Mouse (Mus musculus) midbrain, postnatal 0 days (tissue): Measurements from ENCODE around the gene Robo1. TPM values are rescaled to one million over a fixed set of nuclear protein-coding genes. Genes with fewer than 3 reads are reported as not detected.

Experiments used
- ATAC-seq: fragments of 200-750 bp; cut with Nextera tagmentation; 2 replicates; pipeline ENCODE4 v1.8.0; 2017; ENCODE audit warnings: moderate number of reproducible peaks, mild to moderate bottlenecking, moderate TSS enrichment, moderate library complexity; ENCODE audit not compliant: low FRiP score
- DNase-seq: peaks from one replicate; pipeline ENCODE4 v3.0.0-alpha.2; 2015; ENCODE audit warnings: low spot score
- H3K27ac ChIP-seq: fragments of 300-500 bp; sonication (generic); 2 replicates; pipeline ENCODE4 v1.5.1; 2014; ENCODE audit warnings: low read depth, mild to moderate bottlenecking, low read length, mixed read lengths
- H3K27me3 ChIP-seq: fragments of 300-500 bp; sonication (generic); 2 replicates; pipeline ENCODE4 v1.6.1; 2014; ENCODE audit warnings: low read length, control low read depth, mixed read lengths; ENCODE audit not compliant: insufficient read depth
- H3K36me3 ChIP-seq: fragments of 300-500 bp; sonication (generic); 2 replicates; pipeline ENCODE4 v1.6.1; 2014; ENCODE audit warnings: low read length, control low read depth, mixed read lengths; ENCODE audit not compliant: insufficient read depth
- H3K4me1 ChIP-seq: fragments of 300-500 bp; sonication (generic); 2 replicates; pipeline ENCODE4 v1.6.1; 2014; ENCODE audit warnings: mild to moderate bottlenecking, control low read depth, antibody characterized with exemption, low read length, mixed read lengths; ENCODE audit not compliant: insufficient read depth
- H3K4me2 ChIP-seq: fragments of 300-500 bp; sonication (generic); 2 replicates; pipeline ENCODE4 v1.6.1; 2014; ENCODE audit warnings: low read depth, mild to moderate bottlenecking, low read length, mixed read lengths; ENCODE audit not compliant: poor library complexity, severe bottlenecking
- H3K4me3 ChIP-seq: fragments of 300-500 bp; sonication (generic); 2 replicates; pipeline ENCODE4 v1.5.1; 2014; ENCODE audit warnings: low read depth, mild to moderate bottlenecking, low read length, moderate library complexity
- H3K9ac ChIP-seq: fragments of 300-500 bp; sonication (generic); replicated peaks from 2 replicates; pipeline ENCODE4 v1.6.1; 2014; ENCODE audit warnings: mild to moderate bottlenecking, low read length, moderate library complexity, mixed read lengths; ENCODE audit not compliant: poor library complexity, severe bottlenecking
- H3K9me3 ChIP-seq: fragments of 300-500 bp; sonication (generic); 2 replicates; pipeline ENCODE4 v1.6.1; 2016; ENCODE audit warnings: low read length, control low read depth
- CTCF ChIP-seq: IDR thresholded peaks from 2 replicates; pipeline ENCODE4 v1.5.1; 2016; ENCODE audit warnings: antibody characterized with exemption, mild to moderate bottlenecking
- whole genome bisulfite sequencing: fragments of 180-500 bp; shearing (Covaris S2); extraction: QIAGEN DNeasy Blood & Tissue Kit; methylation state at CpG from one replicate; pipeline ENCODE4 v1.1.7; 2014; 5-methylcytosine and 5-hydroxymethylcytosine counted together
- polyA plus RNA-seq: library from polyadenylated mRNA; unstranded; fragments of >200 nt; fragmentation: Nextera tagmentation; extraction: Ambion mirVana; gene quantifications from 2 replicates; pipeline ENCODE4 v1.2.1, GENCODE M21; 2015
- total RNA-seq: library from RNA; depleted of rRNA; stranded (reverse); fragments of >200 nt; gene quantifications from 2 replicates; pipeline ENCODE4 v1.2.3, GENCODE M21; 2014

Robo1 gene
- total and polyA plus RNA-seq, 2 experiments from 2014 or later = 31.4 to 96.1 TPM

- Histone ChIP-seq H3K27me3 (no peaks in the 10 kb centered on the region), H3K9me3 (no peaks in the 10 kb centered on the region), H3K4me1 (no peaks in the 10 kb centered on the region), H3K36me3 (no peaks in the 10 kb centered on the region; the same call in 1 of the 2 replicates), H3K4me3 (no peak overlapping the region), H3K4me2 (no peak overlapping the region), H3K9ac (no peak overlapping the region), H3K27ac (no peak overlapping the region)
- ATAC-seq = no peak
- TF ChIP-seq CTCF = no peak
- DNase-seq = no peak
- 84% methylated on average over 4 of the region's 4 CpGs for WGBS
Observed at GRCm38 (mm10) chr16:73015976-73016375, 707.9 kb downstream of the Robo1 start.

GRCm38 (mm10) chr16:73016801-73017200, 708.7 kb downstream of the Robo1 start:
- no peaks in the 10 kb centered on the region for H3K4me1 ChIP-seq
- no peak overlapping the region for H3K4me2 ChIP-seq
- ATAC-seq (no peak), DNase-seq (no peak)
- H3K9ac ChIP-seq = no peak overlapping the region
- no peak overlapping the region for H3K27ac ChIP-seq
- no peak overlapping the region for H3K4me3 ChIP-seq
- H3K9me3 ChIP-seq = no peaks in the 10 kb centered on the region
- TF ChIP-seq CTCF = no peak
- 73% methylated on average over 7 of the region's 7 CpGs for WGBS
- H3K27me3 ChIP-seq = no peaks in the 10 kb centered on the region
- H3K36me3 ChIP-seq = no peaks in the 10 kb centered on the region; the same call in 1 of the 2 replicates

GRCm38 (mm10) chr16:73024326-73024725, 716.2 kb downstream of the Robo1 start:
- Histone ChIP-seq H3K4me3 (no peak overlapping the region), H3K36me3 (0 out of 2 replicates have a peak, but pooled peaks cover 2% of the 10 kb centered on the region), H3K27ac (no peak overlapping the region), H3K4me1 (no peaks in the 10 kb centered on the region), H3K9ac (no peak overlapping the region), H3K4me2 (no peak overlapping the region), H3K27me3 (no peaks in the 10 kb centered on the region), H3K9me3 (no peaks in the 10 kb centered on the region)
- WGBS = 91% methylated on average over 13 of the region's 13 CpGs
- no peak for TF ChIP-seq CTCF
- DNase-seq (no peak), ATAC-seq (no peak)

- H3K36me3 ChIP-seq = 0 out of 2 replicates have a peak, but pooled peaks cover 2% of the 10 kb centered on the region
- H3K4me2 ChIP-seq = no peak overlapping the region
- H3K27me3 ChIP-seq = no peaks in the 10 kb centered on the region
- no peak for ATAC-seq
- H3K27ac ChIP-seq = no peak overlapping the region
- no peak for TF ChIP-seq CTCF
- WGBS = 75% methylated on average over 14 of the region's 14 CpGs
- no peaks in the 10 kb centered on the region for H3K9me3 ChIP-seq
- H3K9ac ChIP-seq = no peak overlapping the region
- no peaks in the 10 kb centered on the region for H3K4me1 ChIP-seq
- no peak overlapping the region for H3K4me3 ChIP-seq
- DNase-seq = no peak
Observed at GRCm38 (mm10) chr16:73027692-73028091, 719.6 kb downstream of the Robo1 start.

- Histone ChIP-seq H3K4me2 (no peak overlapping the region), H3K9me3 (no peaks in the 10 kb centered on the region), H3K4me3 (no peak overlapping the region), H3K27me3 (no peaks in the 10 kb centered on the region), H3K27ac (no peak overlapping the region), H3K4me1 (no peaks in the 10 kb centered on the region), H3K36me3 (no peaks in the 10 kb centered on the region), H3K9ac (no peak overlapping the region)
- 64% methylated on average over 4 of the region's 4 CpGs for WGBS
- no peak for TF ChIP-seq CTCF
- DNase-seq = no peak
- no peak for ATAC-seq
Observed at GRCm38 (mm10) chr16:73030999-73031398, 722.9 kb downstream of the Robo1 start.

- Histone ChIP-seq H3K27ac (no peak overlapping the region), H3K27me3 (no peaks in the 10 kb centered on the region), H3K4me2 (no peak overlapping the region), H3K9ac (no peak overlapping the region), H3K4me1 (no peaks in the 10 kb centered on the region), H3K4me3 (no peak overlapping the region), H3K36me3 (no peaks in the 10 kb centered on the region), H3K9me3 (no peaks in the 10 kb centered on the region)
- DNase-seq (peak; percentile 56), ATAC-seq (no peak; the same call in 1 of the 2 replicates)
- TF ChIP-seq CTCF = no peak
- WGBS = 85% methylated on average over 20 of the region's 20 CpGs
Observed at GRCm38 (mm10) chr16:73035210-73035985, 727.3 kb downstream of the Robo1 start.
